Mouse (Mus musculus): ENCODE measurements around the gene Prickle3. TPM values are rescaled to one million over a fixed set of nuclear protein-coding genes. Genes with fewer than 3 reads are reported as not detected.
"Not testable (repeated sequence)": the region's sequence is repeated elsewhere in the genome, so short reads cannot be mapped to it uniquely, and the experiment has no call there.

Prickle3 gene
- polyA plus RNA-seq, 1 experiment, result 7.0 TPM

DNA sequence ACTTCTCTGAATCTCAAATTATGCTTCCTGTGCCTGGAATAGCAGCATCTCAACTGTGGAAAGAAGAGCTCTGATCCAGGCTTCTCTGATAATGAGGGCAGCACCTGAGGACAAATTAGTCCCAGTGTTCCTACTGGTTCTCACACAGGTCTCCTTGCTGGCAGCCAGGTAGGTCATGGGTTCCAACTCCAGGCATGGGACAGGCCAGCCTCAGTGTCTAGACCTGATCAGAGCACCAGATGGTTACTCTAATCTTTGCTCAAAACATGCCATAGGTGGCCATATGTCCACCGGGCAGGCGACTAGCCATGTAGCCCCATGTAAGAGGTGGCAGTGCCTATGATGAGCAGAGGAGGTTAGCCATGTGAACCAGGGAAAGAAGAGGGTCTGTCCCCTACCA is 31.3 kb downstream of the Prickle3 start:
- Histone ChIP-seq H3K4me3 (ENCODE audit: insufficient read depth, low read length) (no peak overlapping the region), H3K4me1 (ENCODE audit: control insufficient read depth, insufficient read depth, low read length) (no peaks in the 10 kb centered on the region), H3K27ac (ENCODE audit: insufficient read depth, low read length) (no peak overlapping the region)
- TF ChIP-seq POLR2A (IDR thresholded peaks at IDR 0.05; ENCODE audit: low read depth, low read length), result no peak
- TF ChIP-seq CTCF (IDR thresholded peaks at IDR 0.05; ENCODE audit: borderline replicate concordance, insufficient read depth, low read length), result no peak

DNA sequence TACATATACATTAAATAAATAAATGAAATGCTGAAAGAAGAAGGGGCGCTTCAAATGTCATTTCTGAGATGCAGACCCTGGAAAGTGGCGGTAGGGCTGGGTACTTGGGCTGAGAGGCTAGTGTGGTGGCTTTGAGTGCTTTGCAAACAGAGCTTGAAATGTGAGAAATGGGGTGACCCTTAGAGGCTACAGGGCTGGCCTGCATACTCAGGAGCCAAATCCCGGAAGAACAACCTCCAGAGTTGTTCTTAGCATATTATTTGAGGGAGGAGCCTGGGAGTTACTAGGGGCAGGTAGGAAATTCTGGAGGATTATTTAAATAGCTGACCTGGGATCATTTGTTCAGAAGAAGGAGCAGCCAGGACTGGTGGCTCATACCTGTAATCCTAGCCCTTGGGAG is 33.4 kb downstream of the Prickle3 start:
- Histone ChIP-seq H3K4me3 (ENCODE audit: insufficient read depth, low read length) (no peak overlapping the region), H3K27ac (ENCODE audit: insufficient read depth, low read length) (no peak overlapping the region), H3K4me1 (ENCODE audit: control insufficient read depth, insufficient read depth, low read length) (no peaks in the 10 kb centered on the region)
- TF ChIP-seq CTCF (IDR thresholded peaks at IDR 0.05; ENCODE audit: borderline replicate concordance, insufficient read depth, low read length), result no peak
- TF ChIP-seq POLR2A (IDR thresholded peaks at IDR 0.05; ENCODE audit: low read depth, low read length), result no peak

DNA sequence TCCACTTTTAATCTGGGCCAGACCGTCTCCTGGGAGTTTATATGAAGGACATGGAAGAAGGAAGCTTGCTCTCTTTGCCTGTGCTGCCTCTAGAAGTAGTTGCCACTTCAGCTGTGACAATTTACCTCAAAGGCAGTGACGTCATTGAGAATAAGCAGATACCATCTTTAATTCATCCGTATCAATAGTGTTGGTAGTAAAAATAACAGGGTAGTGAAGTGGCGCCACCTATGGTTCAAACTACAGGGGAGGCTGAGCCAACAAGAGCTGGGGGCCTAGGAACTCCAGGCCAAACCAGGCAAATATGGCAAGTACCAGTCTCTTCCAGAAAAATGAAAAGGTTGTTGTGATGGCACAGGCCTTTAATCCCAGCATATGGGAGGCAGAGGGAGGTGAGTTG is 35.8 kb downstream of the Prickle3 start:
- H3K27ac ChIP-seq (ENCODE audit: insufficient read depth, low read length), result no peak overlapping the region
- no peak overlapping the region for H3K4me3 ChIP-seq (ENCODE audit: insufficient read depth, low read length)

DNA sequence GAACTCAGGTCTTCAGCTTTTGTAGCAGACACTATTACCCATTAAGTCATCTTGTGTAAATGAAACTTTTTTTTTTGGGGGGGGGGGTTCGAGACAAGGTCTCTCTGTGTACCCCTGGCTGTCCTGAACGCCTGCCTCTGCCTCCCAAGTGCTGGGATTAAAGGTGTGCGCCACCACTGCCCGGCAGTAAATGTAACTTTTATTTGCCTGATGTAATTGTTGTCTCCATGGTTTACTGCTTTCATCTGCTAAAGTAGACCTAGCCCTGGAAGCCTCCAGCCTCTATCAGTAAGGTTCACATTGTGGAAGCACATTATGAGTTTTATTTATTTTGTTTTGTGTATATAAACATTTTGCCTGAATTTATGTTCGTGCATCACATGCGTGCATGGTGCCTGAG is 39.5 kb downstream of the Prickle3 start:
- Histone ChIP-seq H3K4me3 (ENCODE audit: insufficient read depth, low read length) (no peak overlapping the region), H3K4me1 (ENCODE audit: control insufficient read depth, insufficient read depth, low read length) (no peaks in the 10 kb centered on the region; the same call in 1 of the 2 replicates), H3K27ac (ENCODE audit: insufficient read depth, low read length) (no peak overlapping the region)
- TF ChIP-seq CTCF (IDR thresholded peaks at IDR 0.05; ENCODE audit: borderline replicate concordance, insufficient read depth, low read length) (no peak), POLR2A (IDR thresholded peaks at IDR 0.05; ENCODE audit: low read depth, low read length) (no peak)

More for the DNA sequence above, 35.8 kb downstream of the Prickle3 start:
- no peaks in the 10 kb centered on the region for H3K4me1 ChIP-seq (ENCODE audit: control insufficient read depth, insufficient read depth, low read length)
- TF ChIP-seq POLR2A (IDR thresholded peaks at IDR 0.05; ENCODE audit: low read depth, low read length) (no peak), CTCF (IDR thresholded peaks at IDR 0.05; ENCODE audit: borderline replicate concordance, insufficient read depth, low read length) (no peak)

DNA sequence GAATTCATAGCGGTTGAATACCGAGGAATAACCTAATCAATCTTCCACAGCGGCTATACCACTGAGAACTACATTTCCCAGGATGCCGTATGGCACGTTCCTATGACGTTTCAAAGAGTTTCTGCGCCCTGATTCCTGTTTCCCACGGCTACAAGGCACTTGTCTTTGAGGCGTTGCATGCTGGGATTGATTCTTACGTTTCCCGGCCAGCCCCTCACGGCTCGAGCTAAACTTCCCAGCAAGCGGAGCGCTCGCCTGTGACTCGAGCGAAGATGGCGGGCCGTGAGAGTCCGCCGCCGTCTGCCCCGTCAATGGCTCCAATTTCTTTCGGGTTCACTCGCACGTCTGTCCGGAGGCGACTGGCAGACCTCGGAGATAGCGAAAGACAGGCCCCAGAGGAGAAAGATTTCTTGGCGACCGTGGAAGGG is 39.9 kb downstream of the Prickle3 start, which contains the start of gene Gpkow:
Gpkow (plus strand) TSS at position 178 of the 428 bp plus-strand sequence.
- peak within 1 kb of the TSS; percentile 77 for H3K4me3 ChIP-seq (ENCODE audit: insufficient read depth, low read length)
- H3K27ac ChIP-seq (ENCODE audit: insufficient read depth, low read length), result no peak within 1 kb of the TSS
- no peak for TF ChIP-seq CTCF (IDR thresholded peaks at IDR 0.05; ENCODE audit: borderline replicate concordance, insufficient read depth, low read length)
- TF ChIP-seq POLR2A (IDR thresholded peaks at IDR 0.05; ENCODE audit: low read depth, low read length), result peak; percentile 63
- no peaks in the 10 kb centered on the region; the same call in 1 of the 2 replicates for H3K4me1 ChIP-seq (ENCODE audit: control insufficient read depth, insufficient read depth, low read length)

DNA sequence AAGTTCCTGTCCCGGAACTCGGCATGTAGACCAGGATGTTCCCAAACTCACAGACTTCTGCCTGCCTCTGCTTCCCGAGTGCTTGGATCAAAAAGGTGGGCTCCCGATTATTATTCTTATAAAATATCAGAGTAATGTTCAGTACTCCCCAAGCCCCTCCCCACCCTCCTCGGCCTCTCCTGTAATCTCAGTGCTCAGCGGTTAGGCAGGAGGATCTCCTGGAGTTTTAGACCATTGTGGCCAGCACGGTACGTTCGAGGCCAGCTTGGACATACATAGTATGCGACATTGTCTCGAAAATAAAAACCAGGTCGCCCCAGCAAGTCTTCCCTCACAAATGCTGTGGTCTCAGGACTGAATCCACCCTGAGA is 56.7 kb downstream of the Prickle3 start:
- H3K27ac ChIP-seq (ENCODE audit: insufficient read depth, low read length); H3K4me1 ChIP-seq (ENCODE audit: control insufficient read depth, insufficient read depth, low read length): not testable (repeated sequence)
- H3K4me3 ChIP-seq (ENCODE audit: insufficient read depth, low read length), result peak overlapping the region; percentile 56

DNA sequence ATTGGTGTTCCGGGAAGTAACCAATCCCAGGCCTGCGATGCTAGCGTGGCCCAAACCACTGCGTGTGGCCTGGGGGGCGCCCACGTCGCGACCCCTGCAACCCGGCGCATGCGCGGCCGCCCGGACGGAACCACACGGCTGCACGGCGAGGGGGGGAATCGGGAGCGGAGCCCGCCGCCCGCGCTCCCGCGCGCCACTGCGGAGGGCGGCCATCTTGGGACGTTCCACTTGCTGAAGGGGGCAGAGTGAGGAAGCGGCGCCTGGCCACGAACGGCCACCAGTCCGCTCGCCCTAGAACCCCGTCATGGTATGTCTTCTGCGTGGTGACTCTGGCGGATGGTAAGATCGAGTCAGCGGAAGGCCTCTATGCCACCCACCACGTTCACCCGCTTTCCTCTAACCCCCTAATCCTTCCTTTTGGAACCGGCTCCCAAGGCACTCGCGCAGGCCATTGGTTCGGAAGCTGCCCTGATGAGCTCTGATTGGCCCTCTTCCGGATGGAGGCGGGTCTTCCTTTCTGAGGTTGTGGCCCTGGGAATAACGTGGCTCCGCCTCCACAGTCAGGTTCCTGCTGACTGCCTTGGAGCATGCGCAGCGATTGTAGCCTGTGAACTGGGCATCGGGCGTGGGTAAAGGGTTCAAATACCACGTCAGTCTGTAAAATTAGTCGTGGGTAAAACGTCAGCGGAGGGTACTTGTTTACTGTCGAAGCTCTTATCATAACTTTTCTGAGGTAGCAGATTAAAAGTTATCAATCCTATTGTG is 57.3 kb downstream of the Prickle3 start, which contains the start of gene Wdr45:
Wdr45 (plus strand) TSS at position 199 of the 765 bp plus-strand sequence.
- H3K27ac ChIP-seq (ENCODE audit: insufficient read depth, low read length); H3K4me1 ChIP-seq (ENCODE audit: control insufficient read depth, insufficient read depth, low read length): not testable (repeated sequence)
- H3K4me3 ChIP-seq (ENCODE audit: insufficient read depth, low read length), result peak within 1 kb of the TSS; percentile 56
- peak; percentile 58 for TF ChIP-seq POLR2A (IDR thresholded peaks at IDR 0.05; ENCODE audit: low read depth, low read length)

DNA sequence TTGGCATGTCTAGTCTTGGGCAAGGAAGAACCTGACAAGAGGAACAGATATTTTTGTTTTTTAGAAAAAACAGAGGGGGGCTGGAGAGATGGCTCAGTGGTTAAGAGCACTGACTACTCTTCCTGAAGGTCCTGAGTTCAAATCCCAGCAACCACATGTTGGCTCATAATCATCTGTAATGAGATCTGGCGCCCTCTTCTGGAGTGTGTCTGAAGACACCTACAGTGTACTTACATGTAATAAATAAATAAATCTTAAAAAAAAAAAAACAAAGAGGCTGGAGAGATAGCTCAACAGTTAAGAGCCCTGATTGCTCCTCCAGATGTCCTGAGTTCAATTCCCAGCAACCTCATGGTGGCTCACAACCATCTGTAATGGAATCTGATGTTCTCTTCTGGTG is 59.0 kb downstream of the Prickle3 start:
- not testable (repeated sequence) for H3K27ac ChIP-seq (ENCODE audit: insufficient read depth, low read length); H3K4me1 ChIP-seq (ENCODE audit: control insufficient read depth, insufficient read depth, low read length); H3K4me3 ChIP-seq (ENCODE audit: insufficient read depth, low read length)

Other genes with a start within 250 kb of the Prickle3 start
- gene Foxp3, start 83.6 kb upstream of the Prickle3 start, polyA plus RNA-seq (2011; ENCODE audit: insufficient read length, low read depth, missing spikeins), result not detected in 2 replicates
- gene Ppp1r3f, start 83.0 kb upstream of the Prickle3 start, polyA plus RNA-seq (2011; ENCODE audit: insufficient read length, low read depth, missing spikeins), result 2.9 and 3.1 TPM in 2 replicates
- gene Ccdc22, start 51.7 kb upstream of the Prickle3 start, polyA plus RNA-seq (2011; ENCODE audit: insufficient read length, low read depth, missing spikeins), result 12.8 and 14.3 TPM in 2 replicates
- not detected in 2 replicates for gene Cacna1f, start 50.2 kb upstream of the Prickle3 start, polyA plus RNA-seq (2011; ENCODE audit: insufficient read length, low read depth, missing spikeins)
- 0.18 and 0.19 TPM in 2 replicates for gene Syp, start 18.8 kb upstream of the Prickle3 start, polyA plus RNA-seq (2011; ENCODE audit: insufficient read length, low read depth, missing spikeins)
- gene Plp2, start 14.1 kb downstream of the Prickle3 start, polyA plus RNA-seq (2011; ENCODE audit: insufficient read length, low read depth, missing spikeins), result 305 and 316 TPM in 2 replicates
- gene Magix, start 24.0 kb downstream of the Prickle3 start, polyA plus RNA-seq (2011; ENCODE audit: insufficient read length, low read depth, missing spikeins), result not detected in 2 replicates
- gene Gpkow, start 39.9 kb downstream of the Prickle3 start, polyA plus RNA-seq (2011; ENCODE audit: insufficient read length, low read depth, missing spikeins), result 26.0 and 29.8 TPM in 2 replicates
- gene Wdr45, start 57.1 kb downstream of the Prickle3 start, polyA plus RNA-seq (2011; ENCODE audit: insufficient read length, low read depth, missing spikeins), result 29.0 and 32.3 TPM in 2 replicates
- gene Gm45208, start 65.0 kb downstream of the Prickle3 start, polyA plus RNA-seq (2011; ENCODE audit: insufficient read length, low read depth, missing spikeins), result not detected in 2 replicates
- 112 and 126 TPM in 2 replicates for gene Praf2, start 71.2 kb downstream of the Prickle3 start, polyA plus RNA-seq (2011; ENCODE audit: insufficient read length, low read depth, missing spikeins)
- 2.5 and 3.5 TPM in 2 replicates for gene Ccdc120, start 93.6 kb downstream of the Prickle3 start, polyA plus RNA-seq (2011; ENCODE audit: insufficient read length, low read depth, missing spikeins)
- gene Tfe3, start 105.3 kb downstream of the Prickle3 start, polyA plus RNA-seq (2011; ENCODE audit: insufficient read length, low read depth, missing spikeins), result 49.1 and 53.4 TPM in 2 replicates
- gene Gripap1, start 132.5 kb downstream of the Prickle3 start, polyA plus RNA-seq (2011; ENCODE audit: insufficient read length, low read depth, missing spikeins), result 37.7 and 42.1 TPM in 2 replicates
- 5.7 and 7.5 TPM in 2 replicates for gene Kcnd1, start 165.0 kb downstream of the Prickle3 start, polyA plus RNA-seq (2011; ENCODE audit: insufficient read length, low read depth, missing spikeins)
- 57.5 and 65.0 TPM in 2 replicates for gene Otud5, start 184.1 kb downstream of the Prickle3 start, polyA plus RNA-seq (2011; ENCODE audit: insufficient read length, low read depth, missing spikeins)
- gene Pim2, start 221.0 kb downstream of the Prickle3 start, polyA plus RNA-seq (2011; ENCODE audit: insufficient read length, low read depth, missing spikeins), result 4.0 and 4.3 TPM in 2 replicates
- 113 and 123 TPM in 2 replicates for gene Slc35a2, start 226.8 kb downstream of the Prickle3 start, polyA plus RNA-seq (2011; ENCODE audit: insufficient read length, low read depth, missing spikeins)
- gene Pqbp1, start 242.0 kb downstream of the Prickle3 start, polyA plus RNA-seq (2011; ENCODE audit: insufficient read length, low read depth, missing spikeins), result 90.2 and 103 TPM in 2 replicates
- 29.5 and 39.9 TPM in 2 replicates for gene Timm17b, start 242.1 kb downstream of the Prickle3 start, polyA plus RNA-seq (2011; ENCODE audit: insufficient read length, low read depth, missing spikeins)